Mouse (Mus musculus) liver (tissue): ENCODE measurements around the gene Arhgap36.

Experiments
- DNase-seq: peaks from one replicate; pipeline ENCODE4 v3.0.0-alpha.2; 2020; ENCODE audit warnings: mixed read lengths

Gene Arhgap36

DNA sequence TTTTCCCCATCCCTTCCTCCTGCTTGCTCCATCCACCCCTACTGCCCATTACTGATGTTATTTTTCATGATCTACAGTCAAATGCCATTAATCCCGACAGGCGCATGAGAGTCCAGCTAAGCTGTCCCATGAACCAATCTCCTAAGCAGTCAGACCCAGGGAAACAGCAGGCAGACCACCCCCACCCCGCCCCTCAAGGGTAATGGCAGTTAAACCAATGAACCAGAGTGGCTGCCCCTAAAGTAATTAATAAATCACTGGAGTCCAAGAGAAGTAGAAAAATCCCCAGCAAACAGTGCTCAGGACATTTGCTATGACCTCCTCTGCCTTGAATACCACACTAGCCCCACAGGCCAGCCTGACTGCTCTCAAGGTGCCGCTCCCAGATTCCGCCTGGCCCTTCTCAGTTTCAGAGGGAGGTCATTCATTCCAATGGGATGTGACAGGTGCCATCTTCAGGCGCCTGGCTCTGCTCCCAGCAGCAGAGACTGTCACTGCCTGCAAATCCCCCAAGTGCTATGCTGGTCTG is at the start of gene Arhgap36:
TSS of gene Arhgap36 (plus strand) at position 504 of the 529 bp plus-strand sequence.
- DNase-seq = no peak

GRCm38 (mm10) chrX:49457781-49458180 is 6.0 kb upstream of the Arhgap36 start:
- DNase-seq = no peak

DNA sequence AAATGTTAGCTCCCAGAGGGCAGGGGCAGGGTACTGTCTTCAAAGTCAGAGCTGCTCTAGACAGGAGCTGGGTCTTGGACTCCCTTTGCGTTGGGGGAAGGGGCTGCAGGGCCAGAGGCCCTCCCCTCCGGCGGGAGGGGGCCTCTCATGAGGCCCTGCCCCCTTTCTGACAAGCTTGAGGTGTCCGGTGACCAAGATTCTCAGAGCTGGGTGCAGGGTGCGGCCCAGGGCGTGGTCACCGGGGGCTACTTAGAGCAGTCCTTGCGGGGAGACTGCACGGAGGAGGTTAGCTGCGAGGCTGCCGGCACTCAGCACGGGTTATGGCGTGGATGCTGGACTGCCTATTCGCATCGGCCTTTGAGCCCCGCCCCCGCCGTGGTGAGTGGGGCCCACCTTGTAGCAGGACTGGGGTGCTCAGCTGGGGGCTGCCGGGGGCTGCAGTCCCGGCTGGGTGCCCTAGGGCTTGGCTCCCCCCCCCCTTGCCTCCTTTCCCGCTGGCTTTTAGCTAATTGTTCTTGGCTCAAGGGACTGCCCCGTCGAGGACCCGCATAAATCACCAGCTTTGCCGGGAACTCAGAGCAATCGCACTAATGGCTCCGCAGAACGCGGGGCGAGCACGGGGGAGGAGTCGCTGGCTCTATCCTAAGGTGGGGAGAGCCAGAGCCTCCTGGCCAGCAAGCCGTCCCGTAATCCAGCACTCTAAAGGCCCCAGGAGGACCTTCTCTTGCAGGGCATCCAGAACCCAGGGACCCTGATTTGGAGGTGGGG is 6.7 kb downstream of the Arhgap36 start:
- DNase-seq = no peak

GRCm38 (mm10) chrX:49479968-49480809 is 16.4 kb downstream of the Arhgap36 start:
- peak; percentile 7 for DNase-seq

- peak; percentile 12 for DNase-seq
These were observed 17.1 kb downstream of the Arhgap36 start for GRCm38 (mm10) chrX:49480846-49481245.

DNA sequence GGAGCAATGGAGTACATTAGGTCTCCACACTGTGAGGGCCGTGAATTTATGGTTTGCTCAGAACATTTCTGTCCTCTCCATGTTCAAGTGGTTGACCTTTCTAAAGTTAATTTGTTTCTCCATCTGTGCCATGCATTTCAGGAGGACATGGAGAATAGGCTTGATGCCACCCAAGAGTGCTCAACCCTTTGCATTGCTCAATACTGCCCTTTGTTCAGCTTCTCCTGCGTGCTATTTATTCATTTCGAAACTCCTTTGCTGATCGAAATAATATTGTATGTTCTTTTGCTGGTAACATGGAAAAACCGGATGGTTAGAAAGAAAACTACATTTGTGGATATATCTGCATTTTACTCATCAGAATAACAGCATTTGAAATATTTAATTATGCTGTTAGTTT is 25.4 kb downstream of the Arhgap36 start:
- DNase-seq = no peak

GRCm38 (mm10) chrX:49493739-49494449 is 30.1 kb downstream of the Arhgap36 start:
- DNase-seq = no peak
